In the genomic region with DNA sequence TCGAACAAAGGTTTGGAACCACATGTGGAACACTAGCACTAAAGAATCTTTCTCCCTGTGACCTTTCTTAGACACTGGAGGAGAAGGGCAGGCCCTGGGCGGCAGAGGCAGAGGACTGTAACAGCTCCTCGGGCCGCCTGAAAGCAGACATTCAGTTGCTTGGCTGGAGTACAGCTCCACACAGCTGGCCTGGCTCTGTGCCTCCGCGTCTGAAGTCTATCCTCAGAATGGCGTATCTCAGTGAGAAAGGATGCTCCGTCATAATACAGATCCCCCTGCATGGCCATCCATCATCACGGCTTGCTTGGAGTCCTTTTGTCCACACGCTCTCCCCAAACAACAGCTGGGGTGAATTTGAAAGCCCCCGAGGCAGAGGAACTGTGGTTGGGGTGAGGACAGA, we compare ENCODE assay signal across 9 mouse cellular contexts. TPM values are rescaled to one million over a fixed set of nuclear protein-coding genes. Genes with fewer than 3 reads are reported as not detected.
DNase-seq lines count a peak whose midpoint lies in the region; ATAC-seq and TF ChIP-seq lines count a peak whose summit lies in the region.
"Had no signal": no experiment of that assay in that cellular context is flagged by ENCODE, and none has a peak within 500 bp of the region (broad histone marks: within the 10 kb centered on the region; RNA-seq: fewer than 3 reads in every experiment).

No protein-coding gene starts in this region.

- H3K36me3 ChIP-seq in hindbrain, embryonic 10.5 days, result no peaks in the 10 kb centered on the region
- H3K36me3 ChIP-seq in thymus, adult 2 months (ENCODE audit: control insufficient read depth, insufficient read depth, low read length), result no peaks in the 10 kb centered on the region

- peak; percentile 64 for ATAC-seq in frontal cortex, adult (ENCODE audit: low TSS enrichment)

- peaks cover 55% of the 10 kb centered on the region for H3K4me1 ChIP-seq in hindbrain, embryonic 10.5 days (replicated peaks)
- H3K4me1 ChIP-seq in thymus, adult 2 months (replicated peaks; ENCODE audit: control insufficient read depth, insufficient read depth, low read length), result 0 out of 2 replicates have a peak, but pooled peaks cover 3% of the 10 kb centered on the region

- TF ChIP-seq POLR2A in thymus, adult 2 months (IDR thresholded peaks at IDR 0.05; ENCODE audit: control insufficient read depth, extremely low read depth, insufficient read depth, low read length, poor library complexity), result no peak

- no peaks in the 10 kb centered on the region for H3K9me3 ChIP-seq in hindbrain, embryonic 10.5 days
- H3K9me3 ChIP-seq: G1E had no signal

- no peak for TF ChIP-seq CTCF in thymus, adult 2 months (IDR thresholded peaks at IDR 0.05; ENCODE audit: borderline replicate concordance, control insufficient read depth, extremely low read depth, insufficient read depth, low read length, poor library complexity)

- H3K27me3 ChIP-seq in hindbrain, embryonic 10.5 days (ENCODE audit: insufficient read depth, poor library complexity, severe bottlenecking), result no peaks in the 10 kb centered on the region
- H3K27me3 ChIP-seq in thymus, adult 2 months (ENCODE audit: control insufficient read depth, insufficient read depth, low read length), result no peaks in the 10 kb centered on the region

- no peak overlapping the region for H3K4me3 ChIP-seq in hindbrain, embryonic 10.5 days
- no peak overlapping the region for H3K4me3 ChIP-seq in thymus, adult 2 months (ENCODE audit: control insufficient read depth, insufficient read depth, low read length)

- peak overlapping the region; percentile 69 for H3K27ac ChIP-seq in hindbrain, embryonic 10.5 days
- no peak overlapping the region for H3K27ac ChIP-seq in thymus, adult 2 months (ENCODE audit: control insufficient read depth, insufficient read depth, low read length)

- peak; percentile 11 for DNase-seq in thymus, postnatal 4 days
- no peak for DNase-seq in thymus, postnatal 25 days
- peak; percentile 59 for DNase-seq in hindbrain, embryonic 10.5 days (ENCODE audit: low spot score)
- peak; percentile 67 to 78 for DNase-seq in layer of hippocampus, adult 8-10 months (ENCODE audit: low spot score in 2 of 2)
- peak; percentile 51 for DNase-seq in lung, postnatal 25 days (ENCODE audit: low spot score)
- peak; percentile 37 for DNase-seq in skeletal muscle tissue, adult 2 months (ENCODE audit: low read depth, low spot score)
- DNase-seq in thymus, adult 2 months, result no peak

- WGBS in hindbrain, embryonic 10.5 days, result 35% methylated on average over 11 of the region's 11 CpGs
- WGBS in thymus, adult 2 months, result 91% methylated on average over 11 of the region's 11 CpGs

RNA-seq across cellular contexts. Expression of gene Zfp957, which starts 41.0 kb away (rescaled TPM):
- not detected in 2 replicates for polyA plus RNA-seq in hindbrain, embryonic 10.5 days (2016; fragmentation: Nextera tagmentation; extraction: Ambion mirVana)
- not detected for total RNA-seq in layer of hippocampus, adult 8-10 months (2022)
- polyA plus RNA-seq in thymus, adult 2 months (2012; rRNA removed), result not detected in 2 replicates
- total RNA-seq: G1E had no signal
- polyA plus RNA-seq: G1E had no signal

Comparison
In these comparisons a context has a peak if more than half of its experiments do, and no peak if none do; other contexts are left out.
1. DNase-seq: peak in thymus, postnatal 4 days (single experiment), hindbrain, embryonic 10.5 days (single experiment), layer of hippocampus, adult 8-10 months (2 of 2), lung, postnatal 25 days (single experiment) and skeletal muscle tissue, adult 2 months (single experiment); none in thymus, postnatal 25 days (single experiment) and thymus, adult 2 months (single experiment).